Mouse (Mus musculus): ENCODE measurements around the gene Usp33. TPM values are rescaled to one million over a fixed set of nuclear protein-coding genes. Genes with fewer than 3 reads are reported as not detected.

Gene Usp33
- total RNA-seq, 2 experiments from 2014 or later: 116 to 117 TPM

GRCm38 (mm10) chr3:152396278-152396987 lies 50.2 kb downstream of the Usp33 start:
- intact Hi-C loops (cut with DNase I): loop anchor here (5.0 kb wide), 1 partner anchor 76 kb away; no protein-coding TSS in a partner anchor

GRCm38 (mm10) chr3:152396988-152397314 lies 50.7 kb downstream of the Usp33 start:
- intact Hi-C loops (cut with DNase I): loop anchor here (5.0 kb wide), 1 partner anchor 75 kb away; no protein-coding TSS in a partner anchor
- no peak for DNase-seq (ENCODE audit: extremely low spot score in 1 of 2, low spot score in 2 of 2)

More at GRCm38 (mm10) chr3:152396278-152396987, 50.2 kb downstream of the Usp33 start:
- DNase-seq (ENCODE audit: extremely low spot score in 1 of 2, low spot score in 2 of 2): peak; percentile 96 to 99

- intact Hi-C loops (cut with DNase I): loop anchor here (5.0 kb wide), 1 partner anchor 75 kb away; no protein-coding TSS in a partner anchor
- DNase-seq (ENCODE audit: extremely low spot score in 1 of 2, low spot score in 2 of 2): no peak
Observed at GRCm38 (mm10) chr3:152397335-152397940, 51.2 kb downstream of the Usp33 start.

- intact Hi-C loops (cut with DNase I): no loop called here
- no peak for DNase-seq (ENCODE audit: extremely low spot score in 1 of 2, low spot score in 2 of 2)
Observed at GRCm38 (mm10) chr3:152400441-152400840, 54.2 kb downstream of the Usp33 start.

- DNase-seq (ENCODE audit: extremely low spot score in 1 of 2, low spot score in 2 of 2): no peak
- intact Hi-C loops (cut with DNase I): no loop called here
Observed at GRCm38 (mm10) chr3:152400875-152401274, 54.6 kb downstream of the Usp33 start.

GRCm38 (mm10) chr3:152401964-152402670 lies 55.8 kb downstream of the Usp33 start:
- peak in 1 of 2 experiments; percentile 50 for DNase-seq (ENCODE audit: extremely low spot score in 1 of 2, low spot score in 2 of 2)
- intact Hi-C loops (cut with DNase I): no loop called here

- intact Hi-C loops (cut with DNase I): no loop called here
- no peak for DNase-seq (ENCODE audit: extremely low spot score in 1 of 2, low spot score in 2 of 2)
Observed at GRCm38 (mm10) chr3:152402671-152403066, 56.4 kb downstream of the Usp33 start.

GRCm38 (mm10) chr3:152403827-152404226 lies 57.5 kb downstream of the Usp33 start:
- DNase-seq (ENCODE audit: extremely low spot score in 1 of 2, low spot score in 2 of 2): no peak
- intact Hi-C loops (cut with DNase I): no loop called here

- intact Hi-C loops (cut with DNase I): no loop called here
- no peak for DNase-seq (ENCODE audit: extremely low spot score in 1 of 2, low spot score in 2 of 2)
Observed at GRCm38 (mm10) chr3:152405420-152405819, 59.1 kb downstream of the Usp33 start.

- intact Hi-C loops (cut with DNase I): no loop called here
- no peak for DNase-seq (ENCODE audit: extremely low spot score in 1 of 2, low spot score in 2 of 2)
Observed at GRCm38 (mm10) chr3:152405978-152406640, 59.8 kb downstream of the Usp33 start.

- no peak for DNase-seq (ENCODE audit: extremely low spot score in 1 of 2, low spot score in 2 of 2)
- intact Hi-C loops (cut with DNase I): no loop called here
Observed at GRCm38 (mm10) chr3:152410980-152411551, 64.8 kb downstream of the Usp33 start.

- DNase-seq (ENCODE audit: extremely low spot score in 1 of 2, low spot score in 2 of 2): no peak
- intact Hi-C loops (cut with DNase I): no loop called here
Observed at GRCm38 (mm10) chr3:152412362-152412761, 66.1 kb downstream of the Usp33 start.

- intact Hi-C loops (cut with DNase I): no loop called here
- no peak for DNase-seq (ENCODE audit: extremely low spot score in 1 of 2, low spot score in 2 of 2)
Observed at GRCm38 (mm10) chr3:152428925-152429324, 82.6 kb downstream of the Usp33 start.

- no peak for DNase-seq (ENCODE audit: extremely low spot score in 1 of 2, low spot score in 2 of 2)
- intact Hi-C loops (cut with DNase I): no loop called here
Observed at GRCm38 (mm10) chr3:152432677-152433076, 86.4 kb downstream of the Usp33 start.

GRCm38 (mm10) chr3:152435590-152435989 lies 89.3 kb downstream of the Usp33 start:
- intact Hi-C loops (cut with DNase I): no loop called here
- DNase-seq (ENCODE audit: extremely low spot score in 1 of 2, low spot score in 2 of 2): no peak

GRCm38 (mm10) chr3:152438068-152438467 lies 91.8 kb downstream of the Usp33 start:
- intact Hi-C loops (cut with DNase I): no loop called here
- no peak for DNase-seq (ENCODE audit: extremely low spot score in 1 of 2, low spot score in 2 of 2)

- DNase-seq (ENCODE audit: extremely low spot score in 1 of 2, low spot score in 2 of 2): no peak
- intact Hi-C loops (cut with DNase I): no loop called here
Observed at GRCm38 (mm10) chr3:152442795-152443194, 96.5 kb downstream of the Usp33 start.

Data from left cerebral cortex, postnatal 10 days (tissue).